Mouse (Mus musculus) right cerebral cortex, postnatal 25 days (tissue): ENCODE data around the gene Slc44a5.
"Not testable (repeated sequence)": the region's sequence is repeated elsewhere in the genome, so short reads cannot be mapped to it uniquely, and the experiment has no call there.

Experiments
- DNase-seq: peaks from one replicate; pipeline ENCODE4 v3.0.0; 2022

Slc44a5 gene

DNA sequence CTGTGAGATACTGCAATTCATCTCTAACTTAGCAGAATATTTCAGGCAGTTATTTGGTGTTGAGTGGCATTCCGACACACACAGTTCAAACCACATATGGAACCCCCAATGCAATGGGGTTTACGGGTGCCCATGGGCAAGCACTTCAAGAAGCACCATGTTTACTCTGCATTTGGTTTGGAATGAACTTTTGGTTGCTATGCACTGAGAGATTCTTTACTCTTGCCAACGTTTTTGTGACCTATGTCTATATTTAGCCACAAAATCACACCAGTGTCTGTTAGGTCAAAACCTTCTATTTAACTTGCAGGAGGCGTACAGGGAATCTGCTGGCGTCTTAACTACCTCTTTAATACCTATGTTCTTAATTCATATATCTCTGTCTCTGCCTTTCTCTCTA is 137.3 kb downstream of the Slc44a5 start:
- DNase-seq: no peak

DNA sequence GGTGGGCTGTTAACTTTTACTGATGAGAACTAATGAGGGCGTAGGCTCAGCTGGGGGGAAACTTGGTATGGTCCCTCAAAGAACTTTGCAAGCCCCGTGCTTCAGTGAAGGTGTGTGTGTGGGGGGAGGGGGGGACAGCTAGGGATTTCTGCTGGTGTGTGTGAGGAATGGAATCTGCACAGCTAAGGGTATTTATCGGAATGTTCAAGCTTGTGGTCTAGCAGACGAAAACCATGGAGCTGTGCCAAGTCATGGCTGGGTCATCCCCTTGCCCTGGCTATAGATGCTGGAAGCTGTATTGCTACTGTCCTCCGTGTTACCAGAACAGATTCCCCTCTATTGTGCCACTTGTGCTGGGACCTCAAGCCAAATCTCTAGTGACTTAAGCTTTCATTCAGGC is 138.0 kb downstream of the Slc44a5 start:
- no peak for DNase-seq

DNA sequence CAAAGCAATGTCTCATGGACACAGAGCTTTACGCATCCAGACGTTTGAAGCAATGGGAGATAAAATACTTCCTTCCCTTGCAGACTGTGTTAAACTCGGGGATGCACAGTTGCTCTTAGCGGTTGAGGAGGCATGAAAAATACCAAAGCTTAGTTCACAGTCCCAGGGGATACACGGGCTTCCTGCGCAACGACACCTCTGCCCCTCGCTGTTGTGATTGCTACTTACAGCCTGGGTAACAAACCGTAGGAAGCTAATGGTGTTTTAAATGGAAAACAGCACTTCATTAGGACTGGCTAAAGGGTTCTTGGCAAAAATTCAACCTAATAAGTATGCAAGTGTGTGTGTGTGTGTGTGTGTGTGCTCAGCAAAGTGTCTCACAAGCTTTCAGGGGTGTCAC is 141.8 kb downstream of the Slc44a5 start:
- DNase-seq: no peak

DNA sequence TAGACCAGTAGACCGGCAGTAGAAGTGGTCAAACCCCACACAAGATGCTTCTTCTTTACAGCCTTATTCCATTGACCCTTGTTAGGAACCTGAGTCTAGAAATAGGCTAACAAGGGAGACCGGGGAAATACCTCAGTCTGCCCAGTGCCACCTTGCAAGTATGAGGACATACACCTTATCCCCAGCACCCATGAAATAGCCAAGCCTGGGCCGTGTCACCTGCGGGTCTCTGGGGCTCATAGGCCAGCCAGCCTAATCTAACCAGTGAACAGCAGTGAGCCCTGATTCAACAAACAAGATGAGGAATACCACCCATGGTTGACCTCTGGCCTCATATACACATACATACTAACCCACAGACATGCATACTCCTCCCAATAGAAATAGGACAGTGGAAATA is 142.2 kb downstream of the Slc44a5 start:
- DNase-seq: no peak

DNA sequence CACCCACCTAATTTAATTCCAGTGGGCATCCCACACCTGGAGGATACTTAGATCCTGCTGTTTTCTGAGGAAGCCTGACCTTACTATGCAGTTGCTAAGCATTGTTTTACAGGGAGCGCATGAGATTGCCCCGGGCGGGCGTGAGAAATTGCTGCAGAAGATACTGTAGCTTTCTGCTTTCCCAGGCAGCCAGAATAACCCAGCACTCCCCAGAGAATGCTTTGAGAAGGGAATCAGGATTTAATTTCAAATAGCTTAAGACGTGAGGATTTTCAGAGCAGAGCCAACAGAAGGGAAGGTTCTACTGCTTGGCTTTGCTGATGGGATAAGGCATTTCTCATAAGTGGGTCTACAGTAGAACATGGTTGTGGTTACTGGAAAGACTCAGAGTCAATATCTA is 142.8 kb downstream of the Slc44a5 start:
- DNase-seq: no peak

DNA sequence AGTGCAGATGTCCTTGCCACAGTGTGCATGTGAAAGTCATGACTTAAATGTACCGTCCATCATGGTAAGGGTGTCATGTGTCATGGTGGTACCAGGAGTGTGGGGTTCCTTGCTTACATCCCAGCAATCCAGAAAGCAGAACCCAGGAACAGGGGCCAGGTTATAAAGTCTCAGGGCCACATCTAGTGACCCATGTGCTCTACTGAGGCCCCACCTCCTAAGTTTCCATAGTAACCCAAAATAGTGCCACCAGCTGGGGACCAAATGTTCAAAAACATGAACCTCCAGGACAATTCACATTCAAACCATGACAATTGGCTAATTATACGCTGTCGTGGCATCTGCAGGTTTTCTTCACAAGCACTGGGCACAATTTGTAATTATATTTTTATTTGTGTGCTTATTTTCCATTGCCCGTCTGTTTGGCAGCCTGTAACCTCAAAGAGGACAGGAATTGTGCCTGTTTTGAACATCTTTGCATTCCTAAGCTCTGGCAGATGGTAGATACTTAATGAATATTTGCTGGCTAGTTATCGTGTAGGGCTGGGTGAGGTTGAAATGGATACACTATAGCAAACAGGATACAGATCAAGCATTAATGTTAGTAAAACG is 145.9 kb downstream of the Slc44a5 start:
- no peak for DNase-seq

DNA sequence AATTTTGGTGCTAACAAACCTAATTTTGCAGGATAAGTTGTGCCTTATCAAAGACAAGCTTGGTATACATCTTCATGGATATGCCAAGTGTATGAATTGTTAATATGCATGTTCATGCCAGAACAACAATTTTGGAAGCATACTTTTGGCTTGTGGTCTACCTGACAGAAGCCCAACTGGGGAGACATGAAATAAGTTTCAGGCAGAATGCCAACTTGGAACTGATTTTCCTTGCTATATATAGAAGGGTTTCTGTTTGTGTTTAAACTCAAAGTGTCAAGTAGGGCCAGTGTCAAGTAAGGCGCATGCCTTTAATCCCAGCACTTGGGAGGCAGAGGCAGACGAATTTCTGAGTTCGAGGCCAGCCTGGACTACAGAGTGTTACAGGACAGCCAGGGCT is 149.3 kb downstream of the Slc44a5 start:
- DNase-seq: no peak

DNA sequence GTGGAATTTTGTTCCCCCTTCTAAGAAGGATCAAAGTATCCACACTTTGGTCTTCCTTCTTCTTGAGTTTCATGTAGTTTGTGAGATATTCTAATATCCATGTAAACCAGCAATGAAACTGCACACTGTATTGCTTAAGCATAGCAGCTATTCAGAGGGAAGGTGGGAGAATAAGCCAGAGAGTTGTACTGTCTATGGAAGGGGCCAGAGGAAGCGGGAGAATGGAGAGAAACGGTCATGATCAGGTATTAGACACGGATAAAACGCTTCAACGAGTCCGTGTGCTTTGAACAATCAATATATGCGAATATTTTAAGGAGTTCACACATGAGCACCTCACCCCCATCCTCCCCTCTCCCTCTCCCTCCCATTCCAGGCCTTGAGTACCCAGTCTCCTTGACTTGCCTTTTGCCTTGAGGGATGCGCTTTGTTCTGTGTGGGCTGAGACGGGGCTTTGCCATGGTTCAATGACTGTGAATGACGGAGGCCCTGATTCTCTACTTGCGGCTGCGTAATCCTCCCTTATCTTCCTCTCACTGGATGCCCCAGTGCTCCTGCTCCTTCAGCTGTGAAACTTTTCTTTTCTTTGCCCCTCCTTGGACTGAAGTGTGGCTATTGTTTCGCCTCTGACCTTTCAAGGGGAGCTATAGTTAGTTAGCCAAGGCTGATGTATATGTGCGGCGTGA is 151.8 kb downstream of the Slc44a5 start:
- no peak for DNase-seq

DNA sequence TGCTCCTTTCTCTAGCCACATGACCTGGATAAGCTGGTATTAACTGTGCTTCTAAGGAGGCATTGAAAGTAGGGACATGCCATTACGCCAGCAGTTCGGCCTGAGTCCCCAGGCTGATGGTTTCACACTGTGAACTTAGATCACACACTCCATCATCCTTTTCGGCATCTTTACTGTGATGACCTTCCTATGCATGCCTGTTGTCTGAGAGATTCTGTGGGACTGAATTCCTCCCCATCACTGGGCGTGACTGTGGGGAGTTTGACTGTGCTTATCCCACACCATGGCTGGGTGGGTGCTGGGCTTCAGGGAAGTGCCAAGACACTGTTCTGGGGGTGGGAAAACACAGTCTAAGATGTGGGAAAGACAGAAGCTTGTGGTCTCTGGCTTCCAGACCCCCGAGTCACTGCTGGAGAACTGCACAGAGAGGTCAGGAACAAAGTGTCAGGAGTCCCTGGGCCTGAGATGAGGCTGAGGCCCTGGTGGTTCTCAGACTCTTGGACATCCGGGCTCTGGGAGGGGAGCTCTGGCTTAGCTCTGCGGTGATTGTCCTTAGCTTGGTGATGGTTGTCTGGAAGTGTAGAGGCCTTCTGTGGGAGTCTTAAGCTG is 152.6 kb downstream of the Slc44a5 start:
- DNase-seq: no peak

DNA sequence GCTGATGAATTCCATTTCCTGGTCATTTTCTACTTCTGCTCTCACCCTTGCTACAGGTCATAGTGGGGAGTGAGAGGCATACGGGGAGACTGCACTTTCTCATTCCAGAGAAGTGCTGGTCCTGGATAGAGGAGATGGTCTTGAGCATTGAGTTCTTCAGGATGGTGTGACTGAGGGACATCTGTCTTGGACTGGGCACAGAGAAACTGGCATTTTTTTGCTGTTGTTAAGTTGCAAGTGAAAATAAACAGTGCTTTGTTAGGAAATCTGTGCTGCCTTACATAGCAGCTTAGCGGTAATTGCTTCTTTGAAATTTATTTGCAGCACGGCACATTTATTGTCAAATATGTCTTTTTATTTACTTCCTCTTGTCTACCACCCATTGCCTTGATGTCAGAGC is 154.0 kb downstream of the Slc44a5 start:
- DNase-seq: no peak

DNA sequence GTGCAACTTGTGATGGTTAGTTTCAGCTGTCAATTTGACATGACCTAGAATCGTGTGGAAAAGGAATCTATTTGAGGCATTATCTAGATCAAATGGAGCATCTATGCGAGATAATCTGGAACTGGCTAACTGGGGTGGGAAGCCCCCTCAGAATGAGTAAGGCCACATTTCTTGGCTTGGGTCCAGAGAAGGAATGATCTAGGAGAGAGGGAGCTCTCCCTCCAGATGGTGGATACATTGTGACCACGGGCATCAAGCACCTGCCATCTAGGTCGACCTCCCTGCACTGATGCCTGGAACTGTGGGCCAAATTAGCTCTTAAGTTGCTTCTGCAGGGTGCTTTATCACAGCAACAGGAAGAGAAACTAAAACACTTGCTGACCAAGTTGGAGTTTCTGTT is 155.8 kb downstream of the Slc44a5 start:
- no peak for DNase-seq

DNA sequence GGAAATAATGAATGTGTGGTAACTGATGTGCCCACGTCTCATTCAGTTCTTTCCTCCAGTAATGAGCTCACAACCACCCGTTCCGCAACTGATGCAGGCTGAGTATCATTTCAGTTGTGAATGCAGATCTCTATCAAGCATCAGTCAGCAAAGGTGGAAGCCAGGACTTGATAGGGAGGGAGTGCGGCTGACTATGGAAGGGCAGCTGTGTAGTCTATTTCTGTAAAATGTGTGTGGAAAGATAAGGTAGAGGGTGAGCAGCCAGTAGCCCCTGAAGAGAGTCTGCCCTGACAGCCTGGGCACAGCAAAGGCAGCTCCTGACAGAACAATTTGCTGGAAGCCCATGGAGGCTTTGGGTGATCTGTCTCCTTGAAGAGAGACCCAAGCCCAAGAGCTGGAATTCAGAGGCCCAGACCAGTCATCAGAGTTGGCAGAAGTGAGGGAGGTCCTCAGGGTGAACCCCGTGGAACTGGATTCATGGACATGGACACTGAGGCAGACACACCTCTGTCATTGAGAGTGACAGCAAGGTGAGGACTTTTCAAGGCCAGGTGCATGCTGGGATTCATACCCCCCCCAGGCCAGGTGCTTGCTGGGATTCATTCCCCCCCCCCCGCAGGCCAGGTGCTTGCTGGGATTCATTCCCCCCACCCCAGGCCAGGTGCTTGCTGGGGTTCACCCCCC is 157.3 kb downstream of the Slc44a5 start:
- no peak for DNase-seq

DNA sequence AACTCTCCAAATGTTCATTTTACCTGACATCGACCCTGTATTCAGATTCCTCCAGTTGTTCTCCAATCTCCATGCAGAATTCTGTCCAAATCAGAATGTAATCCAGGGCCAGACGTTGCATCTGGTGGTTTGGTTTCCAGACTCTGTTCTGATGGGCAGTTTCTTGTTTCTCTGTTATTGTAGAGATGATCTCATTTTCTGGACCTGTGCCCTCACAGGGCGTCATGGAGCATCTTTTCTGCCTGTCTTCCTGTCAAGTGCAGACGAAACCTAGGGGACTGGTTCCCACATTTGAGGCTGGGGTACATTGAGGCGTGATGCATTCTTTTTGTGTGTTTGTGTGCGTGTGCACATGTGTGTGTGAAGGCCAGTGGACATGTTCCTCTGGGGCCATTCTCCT is 160.8 kb downstream of the Slc44a5 start:
- no peak for DNase-seq

DNA sequence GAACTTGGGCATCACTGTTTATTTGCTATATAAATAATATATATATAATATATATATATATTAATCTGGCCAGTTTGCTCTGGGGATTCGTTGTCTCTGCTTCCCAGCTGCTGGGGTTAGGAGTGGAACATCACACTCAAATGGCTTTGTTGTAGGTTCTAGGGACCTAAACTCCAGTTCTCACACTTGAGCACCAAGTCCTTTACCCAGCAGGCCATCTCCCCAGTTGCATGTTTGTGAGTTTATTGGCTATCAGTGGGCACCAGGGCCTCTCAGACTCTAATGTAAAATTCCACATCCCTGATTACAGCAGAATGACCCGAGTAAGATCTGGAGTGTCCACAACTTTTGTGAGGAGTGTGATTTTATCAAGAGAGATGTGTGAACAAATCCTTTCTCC is 161.5 kb downstream of the Slc44a5 start:
- no peak for DNase-seq

DNA sequence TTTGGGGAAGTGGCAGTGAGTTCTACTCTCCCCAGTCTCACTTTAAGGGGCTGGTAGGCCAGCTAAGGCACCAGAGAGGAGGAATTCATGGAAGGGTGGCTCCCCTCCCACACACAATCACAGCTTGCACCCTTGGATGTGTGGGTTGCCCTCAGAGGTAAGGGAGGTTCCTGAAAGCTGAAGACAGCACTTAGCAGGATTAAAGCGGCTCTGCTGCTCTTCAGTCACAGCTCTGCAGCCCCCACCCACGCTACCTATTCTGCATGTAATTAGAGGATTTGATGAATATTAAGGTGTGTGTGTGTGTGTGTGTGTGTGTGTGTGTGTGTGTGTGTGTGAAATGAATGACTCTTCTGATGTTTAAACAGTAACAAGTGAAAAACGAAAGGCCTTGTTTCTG is 163.3 kb downstream of the Slc44a5 start:
- DNase-seq: no peak

DNA sequence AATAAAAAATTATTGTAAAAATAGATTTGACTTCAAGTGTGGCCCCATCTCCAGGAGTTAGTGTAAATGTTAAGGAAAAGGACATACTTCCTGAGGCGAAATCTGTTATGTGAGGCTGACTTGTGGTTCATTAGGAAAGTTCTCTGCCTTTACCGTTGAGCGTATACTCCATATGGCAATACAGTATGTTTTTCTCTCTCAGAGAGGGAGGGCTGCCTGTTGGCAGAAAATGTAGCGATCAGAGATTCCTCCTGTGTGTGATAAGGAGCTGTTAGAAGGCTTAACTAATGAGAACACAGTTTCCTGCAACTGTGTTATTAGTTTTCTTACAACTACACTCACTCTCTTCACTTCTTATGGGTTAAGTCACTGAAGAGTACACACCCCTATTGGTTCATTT is 168.1 kb downstream of the Slc44a5 start:
- no peak for DNase-seq

DNA sequence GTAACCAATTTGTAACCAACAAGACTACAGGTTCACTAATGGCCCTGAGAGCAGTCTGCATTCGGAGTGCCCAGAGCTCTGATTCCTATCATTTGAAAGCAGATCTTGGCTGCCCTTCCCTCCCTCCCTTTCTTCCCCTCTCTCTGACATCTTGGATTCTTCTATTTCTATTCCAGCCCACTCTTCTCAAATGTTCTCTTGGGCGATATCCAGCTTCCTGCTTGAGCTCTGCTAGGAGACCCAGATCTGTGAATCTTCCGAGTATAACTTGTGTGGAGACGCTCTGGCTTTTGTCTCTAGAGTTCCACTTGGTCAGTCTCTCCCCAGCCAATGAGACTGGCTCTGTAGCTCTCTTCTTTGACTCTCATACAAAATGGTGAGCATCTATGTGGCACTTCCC is 169.4 kb downstream of the Slc44a5 start:
- DNase-seq: no peak

DNA sequence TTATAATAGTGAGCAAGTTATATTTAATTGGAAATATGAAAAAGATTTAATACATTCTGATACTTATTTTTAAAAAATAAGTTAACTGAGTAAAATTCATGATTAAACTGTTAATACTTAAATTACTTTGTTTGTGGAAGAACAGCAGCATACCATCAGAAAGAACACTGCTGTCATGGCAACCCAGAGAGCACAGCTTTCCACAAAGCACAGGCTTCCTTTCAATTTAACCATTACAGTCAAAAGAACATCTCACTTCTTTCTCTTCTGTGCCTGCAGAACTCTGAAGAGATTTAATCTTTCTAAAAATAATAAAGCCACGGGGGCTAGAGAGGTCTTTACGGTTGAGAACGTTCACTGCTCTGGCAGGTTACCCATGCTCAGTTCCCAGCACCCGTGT is 172.5 kb downstream of the Slc44a5 start:
- DNase-seq: no peak

DNA sequence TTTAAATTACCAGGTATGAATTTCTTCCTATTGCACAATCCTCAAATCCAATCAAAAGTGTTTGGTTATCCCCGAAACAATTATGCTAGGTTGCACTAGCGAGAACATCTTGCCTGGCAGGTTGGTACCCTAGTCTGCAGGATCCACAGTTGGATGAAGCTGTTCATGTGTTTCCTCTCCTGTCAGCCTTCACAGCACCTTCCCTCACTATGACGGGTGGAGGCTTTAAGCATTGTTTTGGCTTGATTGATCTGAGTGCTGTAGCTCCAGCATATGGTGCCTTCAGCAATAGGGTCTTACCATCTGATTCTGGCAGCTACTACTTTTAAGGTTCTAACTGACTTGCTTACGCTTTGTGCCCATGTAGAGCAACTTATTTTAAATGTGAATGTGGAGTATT is 176.5 kb downstream of the Slc44a5 start:
- no peak for DNase-seq

DNA sequence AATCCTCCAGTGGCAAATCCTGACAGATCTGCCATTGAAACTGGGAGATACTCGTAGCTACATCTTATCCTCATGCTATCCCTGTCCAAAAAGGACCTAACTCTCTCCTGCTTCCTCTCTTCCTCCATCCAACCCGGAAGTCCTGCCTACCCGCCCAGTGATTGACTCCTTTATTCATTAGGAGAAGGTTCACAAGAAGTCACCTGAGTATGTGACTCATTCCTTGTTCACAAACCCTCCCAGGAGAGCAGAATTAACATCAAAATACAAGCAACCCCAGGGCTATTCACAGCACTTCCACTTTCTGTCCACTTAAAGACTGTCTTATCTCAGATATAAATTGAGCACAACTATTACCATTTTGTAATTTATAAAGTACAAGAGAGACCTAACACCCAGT is 180.3 kb downstream of the Slc44a5 start:
- DNase-seq: not testable (repeated sequence)

DNA sequence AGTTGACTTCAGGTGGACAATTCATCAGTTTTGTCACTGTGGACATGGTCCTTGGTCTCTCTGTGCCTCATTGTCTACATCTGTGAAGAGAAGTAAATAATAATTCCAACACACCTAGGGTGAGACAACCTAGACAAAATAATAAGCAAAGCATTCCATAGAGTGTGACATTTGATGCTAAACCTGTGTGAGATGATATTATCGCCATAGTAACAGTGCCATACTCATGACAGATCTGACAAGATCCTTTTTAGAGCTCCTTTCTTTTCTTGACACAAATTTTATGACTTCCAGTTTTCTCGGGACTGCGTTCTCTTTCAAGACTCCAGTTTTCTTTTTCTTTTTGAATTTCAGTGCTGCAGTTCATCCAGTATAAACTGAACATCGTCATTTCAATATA is 192.6 kb downstream of the Slc44a5 start:
- no peak for DNase-seq

DNA sequence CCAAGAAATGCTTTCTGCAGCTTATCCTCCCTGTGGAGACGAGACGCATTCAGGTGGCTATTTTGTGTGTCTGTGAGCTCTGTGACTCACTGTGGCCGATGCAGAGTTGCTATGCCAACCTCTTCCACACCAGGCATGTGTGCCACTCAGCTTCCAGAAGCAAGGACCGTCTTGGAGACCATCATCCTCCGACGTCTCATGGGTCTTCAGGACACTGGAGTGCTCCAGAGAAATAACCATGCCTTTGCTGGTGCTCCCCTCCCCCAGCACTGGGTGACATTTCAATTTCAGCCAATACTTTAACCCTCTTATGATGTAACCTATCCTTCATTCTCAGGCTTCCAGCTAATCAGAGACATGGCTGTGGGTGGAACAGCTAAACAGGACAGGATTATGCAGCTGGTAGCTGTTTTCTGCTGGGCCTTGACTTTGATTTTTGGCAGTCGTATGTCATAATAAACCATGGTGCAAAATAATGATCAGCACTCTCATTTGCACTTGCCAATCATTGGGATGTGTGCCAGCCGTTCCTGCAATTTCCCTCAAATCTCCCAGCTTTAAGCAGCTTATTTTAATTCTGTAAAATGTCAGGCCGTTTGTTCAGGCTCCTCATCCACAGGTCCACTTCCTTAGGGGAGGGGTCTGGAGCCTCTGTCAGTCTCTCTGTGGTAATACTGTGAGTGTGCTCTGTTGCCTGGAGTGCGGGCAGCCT is 198.8 kb downstream of the Slc44a5 start:
- peak; percentile 32 for DNase-seq

DNA sequence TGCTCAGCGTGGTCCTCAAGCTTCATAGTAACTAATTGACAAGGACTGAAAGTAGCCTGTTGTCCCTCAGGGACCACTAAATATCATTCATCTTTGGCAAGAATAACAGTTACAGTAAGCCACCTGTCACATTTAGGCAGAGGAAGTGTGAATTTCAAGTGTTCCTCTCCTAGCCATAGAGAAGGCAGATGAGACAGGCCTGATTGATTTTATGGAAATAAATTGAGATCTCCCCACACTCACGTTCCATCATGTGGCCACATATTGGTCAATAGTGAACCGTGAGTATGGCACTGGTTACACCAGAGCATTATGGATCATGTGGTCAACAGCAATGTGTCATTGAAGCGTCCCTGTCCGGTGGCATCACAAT is 199.3 kb downstream of the Slc44a5 start:
- DNase-seq: no peak

DNA sequence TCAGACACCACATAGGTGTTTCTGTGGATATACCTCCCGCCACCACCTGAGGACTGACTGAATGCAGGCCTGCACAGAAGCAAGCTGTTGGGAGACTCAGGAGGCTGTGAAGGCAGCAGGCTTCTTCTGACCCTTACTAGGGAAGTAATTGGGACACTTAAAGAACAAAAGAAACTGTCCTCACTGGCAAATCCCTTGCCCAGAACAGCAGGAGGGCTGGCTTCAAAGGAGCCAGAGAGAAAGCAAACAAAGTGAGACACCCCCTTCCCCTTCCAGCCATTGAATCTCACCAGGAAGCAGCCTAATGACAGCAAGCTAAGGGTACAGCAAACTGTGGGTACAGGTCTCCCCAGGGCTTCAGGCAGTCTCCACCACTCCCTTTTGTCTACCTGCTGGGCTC is 200.3 kb downstream of the Slc44a5 start:
- no peak for DNase-seq
